Mouse (Mus musculus) telencephalon, adult 2 months (tissue): ENCODE results near the gene Psmb7.

Experiments
- DNase-seq: peaks from one replicate; pipeline ENCODE4 v3.0.0-alpha.2; 2011; ENCODE audit warnings: low read depth, low spot score

Gene Psmb7

DNA sequence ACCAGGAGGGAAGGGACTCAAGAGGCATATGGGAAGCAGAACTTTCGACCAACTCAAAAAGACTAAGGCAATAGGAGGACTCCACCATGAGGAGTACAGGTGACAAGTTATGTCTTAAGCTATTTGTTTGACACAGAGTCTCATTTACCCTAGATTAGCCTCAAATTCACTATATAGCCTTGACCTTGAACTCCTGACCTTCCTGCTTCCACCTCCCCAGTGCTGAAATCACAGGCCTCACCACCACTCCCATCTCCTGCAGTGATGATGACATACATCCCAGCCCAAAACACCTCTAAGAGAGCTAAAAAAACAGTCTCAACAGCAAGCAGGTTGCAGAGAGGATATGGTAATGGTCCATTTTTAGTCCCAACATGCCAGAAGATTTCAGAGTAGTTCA is 2.1 kb downstream of the Psmb7 start:
- DNase-seq, result no peak

DNA sequence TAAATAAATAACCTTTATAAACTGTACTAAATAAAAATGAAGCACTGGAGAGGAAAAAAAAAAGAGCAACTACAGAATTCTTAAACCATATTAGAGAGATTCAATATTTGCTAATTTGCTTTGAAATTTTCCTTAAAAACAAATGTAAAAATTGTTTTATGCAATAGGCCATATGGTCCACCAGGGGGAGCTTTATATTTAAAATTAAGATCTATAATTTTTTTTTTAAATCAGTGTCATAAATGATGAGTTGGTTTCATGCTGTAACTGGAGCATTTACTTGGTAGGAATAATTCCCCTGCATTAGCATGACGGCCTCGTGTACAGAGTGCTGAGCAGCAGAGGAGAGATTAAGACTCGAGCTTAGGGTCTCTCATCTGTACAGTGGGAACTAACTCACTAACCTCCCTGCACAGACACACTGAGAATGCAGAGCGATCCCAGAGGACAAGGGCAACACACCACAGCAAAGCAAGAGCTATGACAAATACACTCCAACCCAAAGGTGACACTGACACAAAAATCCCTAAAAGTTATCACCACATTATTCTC is 6.1 kb downstream of the Psmb7 start:
- no peak for DNase-seq

DNA sequence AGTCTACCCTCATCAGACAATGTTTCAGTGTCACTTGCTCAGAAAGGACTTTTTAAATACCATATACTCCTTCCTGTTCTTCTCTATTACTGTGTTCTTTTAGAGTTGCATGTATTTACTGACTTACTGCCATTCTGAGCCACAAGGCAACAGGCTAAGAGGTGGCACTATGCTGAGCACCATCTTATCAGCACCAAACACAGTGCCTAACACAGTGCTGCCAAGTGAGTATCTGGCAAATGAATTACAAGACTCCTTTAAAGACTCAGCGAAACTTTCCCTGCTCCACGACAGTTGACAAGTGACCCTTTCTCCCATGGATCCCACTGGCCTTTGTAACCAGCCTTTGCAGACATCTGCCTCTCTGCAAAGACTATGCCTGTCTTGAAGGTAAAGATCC is 13.3 kb downstream of the Psmb7 start:
- no peak for DNase-seq

DNA sequence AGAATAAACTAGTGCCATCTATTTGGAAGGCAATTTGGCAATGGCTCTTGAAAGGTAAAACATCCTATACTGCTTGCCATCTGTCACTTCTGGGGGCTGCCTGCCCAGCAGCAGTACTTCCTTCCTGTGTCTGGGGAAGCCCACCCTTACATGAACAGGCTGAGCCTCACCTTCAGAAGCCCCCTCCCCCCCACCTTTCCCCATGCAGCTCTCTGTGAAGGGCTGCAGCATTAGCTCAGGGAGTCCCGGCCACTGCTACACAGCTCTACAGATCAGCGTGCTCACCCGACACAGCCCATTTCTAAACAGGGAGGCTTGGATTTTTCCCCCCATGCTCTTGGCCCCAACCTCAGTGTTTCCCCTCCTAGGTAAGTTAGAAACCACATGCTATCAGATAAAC is 14.4 kb downstream of the Psmb7 start:
- DNase-seq, result no peak

DNA sequence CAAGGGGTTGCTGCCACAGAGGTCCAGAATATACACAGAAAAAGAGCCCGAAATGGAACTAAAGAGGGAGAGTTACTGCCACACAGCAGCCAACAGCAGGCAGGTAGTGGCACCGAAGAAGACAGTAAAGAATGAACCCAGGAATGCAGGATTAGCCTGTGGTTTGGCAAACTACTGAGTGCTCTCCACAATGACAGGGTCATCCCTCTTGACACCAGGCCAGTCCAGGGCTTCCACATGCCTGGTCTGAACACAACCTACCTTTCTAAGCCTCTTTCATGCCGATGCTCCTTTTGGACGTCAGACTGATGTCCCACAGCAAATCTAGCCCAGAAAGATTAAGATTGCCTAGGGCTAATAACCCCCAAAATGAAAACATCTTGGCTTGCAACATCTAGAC is 15.1 kb downstream of the Psmb7 start:
- DNase-seq, result no peak

DNA sequence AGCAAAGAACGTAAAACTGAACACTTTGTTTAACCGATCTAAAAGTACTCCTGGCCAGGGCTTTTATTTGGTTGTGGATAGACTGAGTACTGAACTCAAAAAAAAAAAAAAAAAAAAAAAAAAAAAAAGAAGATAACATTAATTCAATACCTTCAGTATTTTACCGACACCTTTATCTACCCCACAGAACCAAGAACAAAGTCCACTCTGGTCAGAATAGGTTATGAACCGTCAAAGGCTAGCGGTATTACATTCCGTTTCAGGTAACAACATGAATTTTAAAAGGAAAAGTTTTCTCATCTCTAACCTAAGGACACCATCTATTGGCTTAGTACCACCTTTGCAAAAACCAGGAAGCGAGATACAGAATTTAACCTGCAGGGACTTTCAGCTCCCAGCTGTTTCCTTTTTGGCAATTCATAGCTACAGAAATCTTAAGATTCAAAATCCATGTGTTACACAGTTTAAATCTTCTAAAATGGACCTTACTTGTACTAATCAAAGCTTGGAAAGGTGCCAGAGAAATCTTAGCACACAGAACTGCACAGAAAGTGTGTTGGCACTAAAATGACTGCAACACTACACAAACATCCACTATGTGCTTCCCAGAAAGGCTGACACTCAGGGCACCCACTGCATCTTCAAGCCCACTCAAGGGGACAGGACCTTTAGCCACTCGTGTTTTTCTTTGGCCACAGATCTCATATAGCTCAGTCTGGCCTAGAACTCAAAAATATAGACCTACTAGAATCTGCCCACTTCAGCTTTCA is 19.9 kb downstream of the Psmb7 start:
- DNase-seq, result no peak

DNA sequence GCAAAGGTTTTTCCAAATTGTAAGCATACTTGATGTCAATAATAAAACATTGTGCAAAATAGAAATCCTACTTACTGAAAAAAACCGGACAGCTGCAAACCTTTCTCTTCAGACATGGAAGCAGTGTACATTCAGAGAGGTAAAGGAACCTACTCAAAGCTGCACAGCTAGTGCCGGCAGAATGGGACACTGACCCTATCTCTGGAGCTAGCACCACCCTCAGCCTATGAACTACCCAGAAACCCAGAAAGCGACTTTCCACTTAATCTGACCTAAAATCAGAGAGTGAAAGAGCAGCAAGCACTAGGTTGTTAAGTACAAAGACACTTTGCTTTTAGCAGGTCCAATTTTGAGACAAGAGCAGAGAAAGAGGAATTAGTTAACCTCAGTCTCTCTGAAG is 20.5 kb downstream of the Psmb7 start:
- DNase-seq, result no peak

DNA sequence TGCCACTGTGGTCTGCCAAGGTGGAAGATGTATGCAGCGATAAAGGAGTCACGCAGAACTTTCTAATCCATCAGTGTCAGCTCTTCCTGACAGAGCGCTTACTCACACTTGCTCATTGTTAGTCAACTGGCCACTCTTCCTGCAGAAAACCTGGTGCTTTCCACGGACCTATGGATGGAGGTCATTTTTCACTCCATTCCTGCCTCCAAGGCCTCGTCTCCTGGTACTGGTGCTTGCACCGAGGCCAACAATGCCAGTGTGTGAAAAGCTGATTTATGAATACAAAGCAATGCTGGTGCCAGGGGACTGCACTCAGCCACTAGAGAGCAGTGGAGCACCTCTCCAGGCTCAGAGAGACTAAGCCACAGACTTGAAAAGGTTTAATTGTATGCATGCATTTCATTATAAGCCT is 22.3 kb downstream of the Psmb7 start:
- peak; percentile 65 for DNase-seq

DNA sequence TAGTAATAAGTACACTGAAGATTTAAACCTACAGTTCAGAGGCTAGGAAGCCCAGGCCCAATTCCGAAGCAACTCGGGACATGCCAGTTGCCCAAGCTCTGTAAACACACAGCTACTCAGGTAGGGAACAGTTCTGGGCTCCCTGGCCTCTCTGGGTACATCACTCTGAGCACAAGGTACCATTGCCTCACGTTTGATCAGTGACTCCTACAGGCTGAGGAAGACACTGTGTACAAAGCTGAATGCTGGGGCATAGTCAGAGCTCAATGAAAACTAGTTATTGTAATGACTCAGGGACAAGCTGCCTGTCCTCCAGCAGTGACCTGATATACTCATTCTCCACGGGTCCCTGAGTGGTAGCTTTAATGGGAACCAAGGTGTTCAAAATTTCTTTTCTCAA is 22.8 kb downstream of the Psmb7 start:
- DNase-seq, result no peak

DNA sequence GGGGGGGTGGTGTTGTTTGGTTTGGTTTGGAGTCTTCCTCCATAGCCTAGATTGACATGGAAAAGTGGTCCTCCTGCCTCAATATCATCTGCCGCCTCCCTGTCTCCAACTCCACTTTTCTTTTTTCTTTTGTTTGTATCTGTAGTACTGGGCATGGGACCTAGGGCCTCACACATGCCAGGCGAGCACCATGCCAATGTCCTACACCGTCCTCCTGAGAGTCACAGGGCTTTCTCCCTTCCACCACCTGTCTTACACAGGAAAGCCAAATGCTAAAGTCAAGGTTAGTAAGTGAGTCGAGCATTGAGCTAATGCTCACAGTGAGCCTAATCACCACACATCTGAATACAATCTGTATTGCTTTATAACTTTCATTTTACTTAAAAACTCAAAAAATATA is 24.1 kb downstream of the Psmb7 start:
- DNase-seq, result no peak

DNA sequence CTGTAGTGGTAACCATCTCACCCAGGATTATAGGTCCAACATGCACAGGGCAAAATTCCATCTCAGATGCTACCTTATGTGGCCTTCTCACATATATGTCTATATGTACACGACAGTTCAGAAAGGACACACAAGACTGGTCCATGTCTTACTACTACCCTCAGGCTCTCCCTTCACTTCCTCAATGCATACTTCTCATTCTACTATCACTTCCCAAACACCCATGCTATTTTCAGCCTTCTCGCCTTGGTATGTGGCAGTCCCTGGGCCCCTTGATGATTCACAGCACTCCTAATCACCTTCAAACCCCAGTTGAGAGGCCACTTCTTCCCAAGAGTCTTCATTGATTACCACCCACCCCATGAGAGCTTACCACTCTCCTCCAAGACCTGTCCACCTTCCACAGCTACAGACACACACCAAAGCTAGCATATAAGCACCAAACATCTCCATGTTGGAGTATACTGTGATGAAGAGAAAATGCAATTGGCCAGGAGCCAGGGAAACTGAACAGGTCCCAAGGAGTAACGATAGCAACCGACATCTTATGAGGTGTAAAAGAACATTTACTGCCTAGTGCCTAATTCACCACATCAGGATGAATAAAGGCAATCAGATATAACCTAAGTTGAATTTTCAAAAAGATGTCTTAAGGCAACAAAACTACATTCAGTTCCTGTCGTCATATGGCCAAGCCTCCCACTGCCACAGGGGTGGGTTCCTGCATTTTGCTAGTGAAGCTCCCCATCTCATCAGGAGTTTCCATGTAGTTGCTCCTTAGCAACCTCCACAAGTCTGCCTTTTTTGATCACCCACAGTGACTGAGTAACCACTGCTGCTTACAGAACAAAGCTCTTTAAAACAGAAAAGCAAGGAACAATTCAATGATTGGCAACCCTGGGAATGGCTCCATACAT is 26.7 kb downstream of the Psmb7 start:
- peak; percentile 31 for DNase-seq

DNA sequence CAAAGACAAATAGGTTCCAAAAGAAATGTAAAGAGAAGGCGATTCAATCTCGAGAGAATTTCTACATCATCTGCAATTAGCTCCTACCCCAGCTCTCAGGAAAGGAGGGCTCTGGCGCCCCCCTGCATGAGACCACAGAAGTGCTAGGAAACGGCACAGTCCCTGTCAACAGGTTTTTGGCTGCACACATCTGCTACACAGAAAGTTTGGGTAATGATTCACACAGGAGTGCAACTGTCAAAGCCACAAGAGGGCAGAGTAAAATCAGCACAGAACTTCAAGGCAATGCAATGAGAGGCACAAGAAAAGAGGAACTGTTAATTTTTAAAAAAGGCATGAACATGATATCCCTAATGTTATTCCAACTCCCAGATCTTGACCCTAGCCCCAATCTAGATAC is 27.8 kb downstream of the Psmb7 start:
- no peak for DNase-seq

DNA sequence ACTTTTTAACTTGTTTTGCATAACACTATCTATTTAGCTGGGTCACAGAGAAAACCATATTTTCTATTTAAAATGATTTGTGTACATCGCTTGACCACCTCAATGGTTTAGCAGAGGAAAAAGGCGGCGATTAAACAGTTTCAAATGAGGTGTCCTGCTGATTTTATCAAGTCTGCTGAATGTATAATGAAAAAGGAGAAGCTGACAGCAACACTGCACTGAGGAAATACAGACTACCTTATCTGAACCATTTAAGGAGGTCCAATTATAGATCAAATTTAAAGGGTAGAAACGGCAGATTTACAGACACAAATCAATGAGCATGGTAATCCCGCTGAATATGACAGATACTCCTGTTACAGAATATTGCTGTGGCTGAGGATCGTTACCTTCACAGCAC is 29.4 kb downstream of the Psmb7 start:
- DNase-seq, result no peak

DNA sequence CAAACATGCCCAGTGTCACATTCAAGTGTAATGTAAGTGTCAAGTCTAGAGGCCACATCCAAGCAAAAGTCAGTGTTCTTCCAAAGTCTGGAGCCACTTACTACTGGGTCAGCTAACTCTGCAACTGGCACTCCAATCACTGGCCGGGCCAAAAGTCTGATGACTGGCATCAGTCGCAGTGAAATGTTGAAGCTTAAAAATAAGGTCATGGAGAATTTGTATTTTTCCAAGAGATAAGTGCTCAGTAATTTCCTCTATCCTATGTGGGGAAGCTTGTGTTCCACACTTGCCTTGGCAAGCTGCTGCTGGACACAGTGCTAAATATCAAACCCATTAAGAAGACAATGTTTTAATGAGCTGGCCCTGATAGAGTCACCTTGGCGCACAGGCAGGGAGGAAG is 30.3 kb downstream of the Psmb7 start:
- DNase-seq, result no peak

DNA sequence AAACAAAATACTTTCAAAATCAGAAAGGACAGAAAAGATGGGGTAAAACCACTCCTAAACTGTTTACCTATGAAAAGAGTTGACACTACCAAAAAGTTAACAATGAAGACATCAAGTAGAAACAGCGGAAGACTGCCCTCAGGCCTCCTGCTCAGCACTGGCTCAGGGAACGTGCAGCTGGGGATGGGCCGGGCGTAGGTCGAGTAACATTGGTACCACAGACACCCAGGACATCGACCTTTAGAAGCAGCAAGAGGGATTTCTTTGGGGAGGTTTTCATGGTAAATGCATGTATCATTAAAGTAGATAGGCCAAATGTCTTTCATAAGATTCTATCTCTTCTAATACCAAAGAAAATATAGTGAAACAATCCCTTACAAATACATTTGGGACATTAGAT is 31.3 kb downstream of the Psmb7 start:
- no peak for DNase-seq

DNA sequence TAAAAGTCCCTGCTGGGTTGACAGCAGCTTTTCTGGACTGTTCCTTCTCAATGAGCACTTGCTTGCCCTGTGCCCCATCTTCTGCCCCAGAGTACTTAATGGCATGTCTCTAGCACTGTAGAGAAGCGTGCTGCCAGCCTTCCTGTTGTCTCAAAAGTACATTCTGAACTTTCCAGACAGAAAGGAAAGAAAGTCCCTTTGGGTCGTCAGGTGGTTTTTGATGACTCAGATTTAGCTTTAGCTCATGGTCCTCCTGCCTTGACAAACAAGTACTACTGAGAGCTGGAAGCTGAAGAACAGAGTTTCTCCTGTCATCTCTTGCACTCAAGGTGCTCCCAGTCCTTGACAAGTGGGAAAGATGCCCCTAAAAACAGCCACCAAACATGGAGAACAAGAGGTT is 33.7 kb downstream of the Psmb7 start:
- DNase-seq, result no peak

DNA sequence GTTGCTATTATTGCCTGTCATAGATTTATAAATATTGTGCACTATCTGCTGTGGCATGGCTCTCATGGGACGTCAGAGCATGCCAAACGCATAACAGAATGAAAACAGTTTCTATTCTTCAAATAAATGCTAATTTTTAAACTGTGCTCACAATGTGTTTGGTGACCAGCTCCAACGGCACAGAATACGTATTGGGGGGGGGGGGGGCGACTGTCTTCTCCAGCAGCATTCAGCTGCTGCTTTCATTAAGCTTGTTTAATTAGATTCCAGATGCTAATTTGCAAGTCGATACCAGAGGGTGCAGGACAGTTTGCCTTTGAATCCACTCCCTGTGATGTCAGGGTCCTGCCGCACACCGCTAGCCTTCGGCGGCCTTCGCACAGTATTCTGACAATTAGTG is 34.6 kb downstream of the Psmb7 start:
- no peak for DNase-seq

DNA sequence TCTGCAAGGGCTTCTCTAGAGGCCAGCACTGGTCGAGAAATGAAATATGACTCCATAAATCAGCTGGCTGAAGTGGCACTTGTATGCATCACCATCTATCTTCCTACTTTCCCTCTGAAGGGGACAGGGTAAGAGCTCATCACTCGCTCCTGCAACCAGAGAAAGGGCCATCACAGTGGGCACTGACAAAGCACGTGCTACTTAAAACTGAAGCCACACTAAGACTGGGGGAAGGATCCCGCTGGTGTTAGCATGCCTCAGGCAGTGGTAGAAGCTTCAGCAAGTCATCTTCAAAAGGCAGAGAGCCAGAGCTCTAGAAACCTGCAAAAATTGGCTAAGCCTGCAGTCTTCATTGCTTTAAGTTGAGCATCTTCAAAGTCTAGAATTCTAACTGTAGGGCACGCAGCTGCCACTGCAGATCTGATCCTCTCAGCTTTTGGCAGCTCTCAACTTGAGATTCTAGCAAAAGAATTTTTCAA is 35.0 kb downstream of the Psmb7 start:
- peak; percentile 36 for DNase-seq

DNA sequence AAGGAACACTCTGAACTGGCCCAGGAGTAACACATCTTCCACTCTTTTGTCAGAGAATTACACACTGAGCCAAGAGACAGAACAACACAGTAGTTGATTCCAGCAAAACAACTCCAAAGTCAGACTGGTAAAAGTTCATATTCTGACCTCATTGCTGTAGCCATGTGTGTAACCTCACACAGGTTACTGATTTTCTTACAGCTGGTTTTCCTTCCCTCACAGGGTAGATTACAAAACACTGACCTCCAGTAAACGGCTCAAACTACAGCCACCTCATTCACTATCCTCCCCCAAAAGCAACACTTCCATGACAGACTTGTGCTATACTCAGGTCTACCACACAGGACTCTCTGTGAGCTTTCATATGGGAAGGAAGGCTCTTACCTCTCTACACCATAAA is 36.2 kb downstream of the Psmb7 start:
- DNase-seq, result no peak

DNA sequence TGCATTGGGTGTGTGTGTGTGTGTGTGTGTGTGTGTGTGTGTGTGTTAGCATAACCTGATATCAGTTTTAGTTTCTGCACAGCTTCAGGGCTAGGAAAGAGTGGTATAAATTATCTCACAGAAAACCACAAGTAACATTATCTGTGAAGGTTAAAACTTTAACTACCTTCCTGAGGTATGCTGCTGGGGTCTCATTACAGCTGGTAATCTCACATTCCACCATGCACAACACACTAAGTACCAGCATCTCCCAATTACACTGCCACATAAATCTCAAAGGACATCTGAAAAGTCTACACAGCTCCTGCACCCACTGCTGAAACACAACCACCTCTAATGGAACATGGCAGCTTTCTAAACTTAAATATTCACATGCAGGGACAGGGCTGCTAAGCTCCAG is 43.0 kb downstream of the Psmb7 start:
- no peak for DNase-seq

DNA sequence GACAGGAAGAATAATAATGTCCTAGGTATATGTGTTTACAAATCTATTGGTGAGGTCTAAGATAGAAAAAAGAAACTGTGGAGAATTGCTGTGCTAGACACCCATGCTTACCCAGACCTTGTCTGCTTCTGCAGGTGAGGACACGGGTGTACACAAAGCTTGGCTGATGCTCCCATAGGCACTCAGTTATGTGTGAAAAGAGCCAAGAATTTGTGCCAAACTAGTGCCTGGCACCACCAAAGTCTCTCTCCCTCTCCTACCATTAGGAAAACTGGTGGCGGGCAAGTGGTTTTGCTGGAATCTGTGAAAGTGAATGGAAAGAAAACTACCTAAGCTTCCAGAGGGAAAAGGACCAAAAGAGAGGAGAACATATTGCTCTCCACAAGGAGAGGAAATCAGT is 45.5 kb downstream of the Psmb7 start:
- peak; percentile 19 for DNase-seq

DNA sequence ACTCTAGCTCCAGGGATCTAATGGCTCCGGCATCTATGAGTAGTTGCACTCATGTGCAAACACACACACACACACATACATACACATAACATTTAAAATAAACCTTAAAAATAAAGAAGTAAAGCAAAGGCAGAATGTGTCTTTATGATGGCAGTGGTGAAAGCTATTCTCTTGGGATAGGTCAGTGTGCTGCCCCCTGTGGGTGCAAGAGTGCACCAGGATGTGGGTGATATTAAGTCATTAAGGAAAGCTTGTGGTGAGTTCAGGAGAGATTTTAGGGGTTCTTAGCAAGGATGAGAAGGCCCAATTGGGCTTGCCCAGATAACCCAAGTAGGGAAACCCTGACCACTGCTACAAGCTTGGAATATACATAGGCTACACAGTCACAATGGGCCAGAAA is 46.0 kb downstream of the Psmb7 start:
- DNase-seq, result no peak

DNA sequence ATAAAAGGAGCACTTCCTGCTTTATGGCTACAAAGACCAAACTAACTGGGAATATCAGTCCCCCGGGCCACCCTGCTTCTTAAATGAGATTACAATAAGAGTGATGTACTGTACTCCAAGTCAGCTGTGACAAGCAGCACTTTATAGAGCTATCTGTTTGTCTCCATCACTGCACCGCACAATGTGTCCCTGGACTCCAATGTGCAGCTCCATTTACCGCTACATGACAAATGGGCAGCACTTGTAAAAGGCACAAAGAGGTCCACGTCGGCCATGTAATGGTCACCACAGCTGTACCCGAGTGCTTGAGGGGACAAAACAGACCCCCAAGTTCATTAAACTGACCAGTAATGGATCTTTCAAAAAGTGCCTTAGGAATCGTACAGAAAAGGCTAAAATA is 49.0 kb downstream of the Psmb7 start:
- DNase-seq, result no peak
